Mouse (Mus musculus) Patski (cell line): Measurements from ENCODE around the gene H2afy. TPM values are rescaled to one million over a fixed set of nuclear protein-coding genes. Genes with fewer than 3 reads are reported as not detected.
A peak's percentile ranks its signal among the peaks of the same experiment; 100 is the strongest.

Experiments
- ATAC-seq: fragments of 100-300 bp; one replicate; pipeline ENCODE4 v1.8.0; 2021
- CTCF ChIA-PET: fragments of 350-600 bp; sonication (Branson Sonifier 250); formaldehyde crosslinking; loops from one replicate; lab custom pipeline; 2022; ENCODE audit warnings: inconsistent platforms; lab: Charles Lee
- POLR2A ChIA-PET: fragments of 350-600 bp; sonication (Branson Sonifier 250); formaldehyde crosslinking; loops from one replicate; lab custom pipeline; 2022; ENCODE audit warnings: antibody characterized with exemption, inconsistent platforms; lab: Charles Lee
- DNase-seq: peaks from one replicate; pipeline ENCODE4 v3.0.0-alpha.2; 2011; ENCODE audit warnings: low read depth, low spot score
- H3K27me3 ChIP-seq: fragments of 371-371 bp; one replicate; pipeline ENCODE4 v1.5.1; 2021
- CTCF ChIP-seq: fragments of 100-300 bp; IDR thresholded peaks from one replicate; pipeline ENCODE4 v1.5.1; 2021
- in situ Hi-C: fragments of 300-500 bp; cut with MboI; formaldehyde crosslinking; loops from 3 replicates; pipeline ENCODE4 v1.11.1; 2018; ENCODE audit warnings: low pct_unique_long_range_greater_than_20kb, mixed read lengths
- polyA plus RNA-seq: library from polyadenylated mRNA; unstranded; gene quantifications from one replicate; pipeline ENCODE4 v1.2.3, GENCODE M21; 2021

H2afy gene
- polyA plus RNA-seq, 1 experiment from 2014 or later, result 185 TPM

- in situ Hi-C loops, result no loop called here
- ChIA-PET CTCF (interaction anchor here (1.0 kb wide), 1 partner anchor 22 kb away, joined by 3 read pairs; no protein-coding TSS in a partner anchor), POLR2A (interaction anchor here (0.7 to 1.0 kb wide), 2 partner anchors 10 to 36 kb away, joined by 3 to 4 read pairs; partner anchors contain the start of gene H2afy)
- no peak for ATAC-seq
- peaks cover 13% of the 10 kb centered on the region for H3K27me3 ChIP-seq
- peak; percentile 54 for TF ChIP-seq CTCF
- DNase-seq, result no peak
These were observed 9.4 kb upstream of the H2afy start for GRCm38 (mm10) chr13:56145523-56145922.

DNA sequence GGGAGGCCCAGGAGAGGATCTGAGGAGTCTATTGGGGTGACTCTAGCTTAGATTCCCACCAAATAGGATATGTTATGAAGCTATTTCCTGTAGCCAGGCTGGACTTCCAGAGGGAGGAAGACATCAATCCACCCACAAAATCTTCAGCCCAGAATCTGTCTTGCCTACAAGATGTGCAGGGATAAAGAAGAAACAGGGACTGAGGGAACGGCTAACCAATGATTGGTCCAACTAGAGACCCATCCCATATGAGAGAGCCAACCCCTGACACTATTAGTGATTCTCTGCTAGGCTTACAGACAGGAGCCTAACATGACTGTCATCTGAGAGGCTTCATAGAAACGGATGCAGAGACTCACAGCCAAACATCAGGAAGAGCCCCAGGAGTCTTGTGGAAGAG, 7.9 kb upstream of the H2afy start:
- peaks cover 14% of the 10 kb centered on the region for H3K27me3 ChIP-seq
- CTCF ChIA-PET, result interaction anchor here (1.0 kb wide), 1 partner anchor 7 kb away, joined by 3 read pairs; no protein-coding TSS in a partner anchor
- POLR2A ChIA-PET, result no interaction called here
- ATAC-seq (no peak), DNase-seq (no peak)
- in situ Hi-C loops, result no loop called here
- TF ChIP-seq CTCF, result no peak

DNA sequence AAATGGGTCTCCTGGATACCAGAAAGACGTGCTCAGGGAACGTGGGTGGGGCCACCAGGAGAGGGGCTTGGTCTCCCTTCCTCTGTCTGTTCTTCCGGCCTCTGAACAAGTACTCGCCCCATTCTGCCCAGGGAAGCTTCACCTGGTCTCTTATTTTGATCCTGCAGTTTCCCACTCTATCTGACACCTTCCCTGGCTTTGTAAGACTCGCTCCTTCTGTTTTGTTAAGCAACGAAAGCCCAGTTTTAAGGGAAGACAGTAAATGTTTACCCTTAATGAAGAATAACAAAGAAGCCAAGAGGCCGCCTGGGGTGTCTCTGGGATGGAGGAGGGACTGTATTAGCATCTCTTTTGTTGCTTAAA, 7.0 kb upstream of the H2afy start:
- ChIA-PET POLR2A (no interaction called here), CTCF (interaction anchor here (1.0 kb wide), 1 partner anchor 8 kb away, joined by 3 read pairs; no protein-coding TSS in a partner anchor)
- DNase-seq (no peak), ATAC-seq (no peak)
- in situ Hi-C loops, result no loop called here
- peaks cover 6% of the 10 kb centered on the region for H3K27me3 ChIP-seq
- no peak for TF ChIP-seq CTCF

DNA sequence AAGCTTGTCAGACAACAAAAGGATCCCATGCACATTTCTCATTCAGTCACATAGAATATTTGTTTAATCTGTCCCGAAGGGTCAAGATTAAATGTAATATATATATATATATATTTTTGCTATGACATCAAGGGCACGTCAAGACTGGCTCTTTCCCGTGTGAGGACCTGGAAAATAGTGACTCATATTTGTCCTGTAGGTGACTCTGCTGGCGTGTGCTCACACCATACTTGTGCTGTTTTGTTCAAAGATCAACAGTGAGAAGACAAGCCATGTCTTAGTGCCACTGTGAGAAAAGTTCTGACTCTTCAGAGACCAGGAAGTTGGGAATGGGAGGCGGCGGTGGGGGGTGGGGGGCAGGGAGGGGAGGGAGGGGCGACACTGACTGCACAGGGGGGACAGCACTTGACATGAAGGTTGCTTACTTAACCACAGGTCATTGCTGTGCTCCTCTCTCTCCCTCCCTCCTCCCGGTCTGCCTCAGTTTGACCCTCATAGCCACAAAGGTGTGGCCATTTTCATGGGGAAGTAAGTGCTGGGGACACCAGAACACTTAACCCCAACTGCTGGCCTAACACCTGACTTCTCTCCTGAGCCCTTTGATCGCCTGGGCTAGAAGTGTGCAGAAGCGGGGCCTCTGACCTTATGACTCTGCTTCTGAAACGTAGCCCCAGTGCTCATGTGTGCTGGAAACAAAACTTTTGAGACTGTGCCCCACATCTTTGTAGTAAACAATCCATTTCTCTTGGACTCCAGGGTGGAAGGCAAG, 6.4 kb upstream of the H2afy start:
- no peak for TF ChIP-seq CTCF
- peaks cover 6% of the 10 kb centered on the region for H3K27me3 ChIP-seq
- ATAC-seq, result no peak
- no peak for DNase-seq
- in situ Hi-C loops, result no loop called here
- ChIA-PET POLR2A (no interaction called here), CTCF (no interaction called here)

DNA sequence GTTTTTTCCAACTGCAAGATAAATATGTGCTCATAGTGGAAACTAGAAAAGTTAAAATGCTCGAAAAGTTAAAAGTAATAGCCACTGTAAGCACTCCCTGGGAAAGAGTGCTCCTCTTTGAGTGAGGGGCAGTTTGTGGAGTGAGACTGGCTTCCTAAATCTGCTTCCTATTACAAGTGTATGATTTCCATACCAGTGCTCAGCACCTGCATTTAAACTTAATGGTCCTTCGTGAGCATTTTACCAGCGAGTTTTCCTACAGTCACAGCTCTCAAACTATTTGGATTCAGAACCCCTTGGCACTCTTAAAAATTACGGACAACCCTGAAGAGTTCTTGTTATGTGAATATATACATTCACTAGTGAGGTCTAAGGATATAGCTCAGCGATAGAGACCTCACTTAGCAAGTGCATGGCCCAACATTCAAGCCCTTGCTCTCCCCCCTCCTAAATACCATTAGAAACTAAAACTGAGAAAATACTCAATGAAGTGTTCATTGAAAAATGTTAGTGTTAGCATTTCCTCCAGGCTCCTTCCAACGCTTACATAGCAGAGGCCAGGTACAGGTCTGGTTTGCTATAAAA, 3.1 kb upstream of the H2afy start:
- no peak for TF ChIP-seq CTCF
- no peak for DNase-seq
- ATAC-seq, result no peak
- ChIA-PET POLR2A (no interaction called here), CTCF (interaction anchor here (1.1 kb wide), 1 partner anchor 12 kb away, joined by 3 read pairs; no protein-coding TSS in a partner anchor)
- peaks cover 6% of the 10 kb centered on the region for H3K27me3 ChIP-seq
- in situ Hi-C loops, result no loop called here

GRCm38 (mm10) chr13:56135231-56136052, 719 bp downstream of the H2afy start:
- in situ Hi-C loops, result no loop called here
- ChIA-PET CTCF (interaction anchor here (0.8 to 1.8 kb wide), 3 partner anchors 13 to 33 kb away, joined by 3 to 4 read pairs (median 3); no protein-coding TSS in a partner anchor), POLR2A (interaction anchor here (0.6 to 1.4 kb wide), 3 partner anchors 11 to 984 kb away, joined by 3 to 5 read pairs (median 4); no protein-coding TSS in a partner anchor)
- no peak for TF ChIP-seq CTCF
- DNase-seq (no peak), ATAC-seq (peak; percentile 86)
- peaks cover 5% of the 10 kb centered on the region for H3K27me3 ChIP-seq

DNA sequence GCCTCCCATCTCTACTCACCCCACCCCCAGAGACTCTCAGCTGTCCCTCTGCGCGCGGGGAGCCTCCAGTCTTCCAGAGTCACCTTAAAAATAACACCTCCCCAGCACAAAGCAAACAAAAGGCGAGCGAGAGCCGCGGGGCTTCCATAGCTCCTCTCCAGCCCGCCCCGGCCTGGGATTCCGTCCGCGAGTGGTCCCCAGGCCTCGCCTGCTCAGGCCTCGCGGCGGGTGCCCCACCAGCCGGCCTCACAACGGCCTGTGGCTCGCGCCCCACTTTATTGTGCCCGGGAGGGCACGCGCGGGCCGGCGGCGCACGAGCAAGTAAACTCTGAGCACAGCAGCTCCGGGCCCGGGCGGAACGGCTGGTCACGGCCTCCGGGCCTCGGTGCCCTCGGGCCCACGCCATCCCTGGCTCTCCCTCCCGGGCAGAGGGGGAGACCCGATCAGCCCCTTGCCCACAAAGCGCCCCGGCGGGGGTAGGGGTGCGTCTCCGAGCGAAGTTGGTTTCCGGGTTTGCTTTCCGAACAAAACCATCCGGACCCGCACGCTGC, 1.5 kb downstream of the H2afy start:
- no peak for TF ChIP-seq CTCF
- no peaks in the 10 kb centered on the region for H3K27me3 ChIP-seq
- POLR2A ChIA-PET, result no interaction called here
- ATAC-seq, result peak; percentile 57
- CTCF ChIA-PET, result interaction anchor here (1.5 to 2.0 kb wide), 3 partner anchors 10 to 17 kb away, joined by 3 to 6 read pairs (median 4); no protein-coding TSS in a partner anchor
- in situ Hi-C loops, result no loop called here
- no peak for DNase-seq

DNA sequence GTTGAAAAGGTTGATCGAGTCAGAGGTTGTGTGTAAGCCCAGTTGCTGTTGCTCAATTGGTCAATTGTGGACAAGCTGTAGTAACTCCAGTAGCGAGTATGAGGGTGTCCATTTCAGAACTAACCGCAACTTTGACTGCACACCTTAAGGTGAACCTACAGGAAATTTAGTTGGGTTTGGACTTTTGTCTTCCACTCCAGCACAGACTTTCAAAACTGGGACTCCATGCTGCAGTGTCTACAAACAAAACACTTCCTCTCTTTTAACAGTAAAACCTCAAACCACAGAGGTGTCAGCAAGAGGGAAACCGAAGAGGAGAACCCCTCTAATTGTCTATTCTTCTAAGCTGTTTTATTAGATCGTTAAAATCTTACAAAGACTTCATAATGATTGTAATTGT, 2.1 kb downstream of the H2afy start:
- ChIA-PET POLR2A (interaction anchor here (0.7 kb wide), 1 partner anchor 39 kb away, joined by 3 read pairs; no protein-coding TSS in a partner anchor), CTCF (interaction anchor here (1.2 to 2.0 kb wide), 3 partner anchors 9 to 15 kb away, joined by 3 to 6 read pairs (median 4); no protein-coding TSS in a partner anchor)
- in situ Hi-C loops, result no loop called here
- no peaks in the 10 kb centered on the region for H3K27me3 ChIP-seq
- TF ChIP-seq CTCF, result no peak
- no peak for DNase-seq
- no peak for ATAC-seq

DNA sequence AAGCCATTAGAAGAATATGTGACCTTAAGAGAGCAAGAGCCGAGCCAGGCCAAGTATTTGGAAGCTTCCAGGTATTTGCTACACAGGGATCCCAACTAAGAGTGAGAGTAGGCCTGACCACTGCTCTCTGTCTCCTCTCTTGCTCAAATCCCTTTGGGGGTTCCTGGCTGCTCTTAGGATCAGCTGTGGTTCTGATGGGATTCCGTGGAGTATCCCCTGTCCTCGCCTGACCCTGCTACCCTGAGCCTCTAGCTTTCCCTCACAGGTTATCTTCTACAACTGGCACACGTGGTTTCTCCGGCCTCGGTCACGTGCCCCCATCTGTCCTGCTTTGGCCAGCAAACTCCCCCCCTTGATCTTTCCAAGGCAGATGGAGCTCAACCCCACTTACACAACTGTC, 3.2 kb downstream of the H2afy start:
- in situ Hi-C loops, result no loop called here
- ChIA-PET CTCF (interaction anchor here (1.2 to 2.0 kb wide), 2 partner anchors 8 to 13 kb away, joined by 3 to 6 read pairs; no protein-coding TSS in a partner anchor), POLR2A (interaction anchor here (0.7 kb wide), 1 partner anchor 38 kb away, joined by 3 read pairs; no protein-coding TSS in a partner anchor)
- no peak for DNase-seq
- no peaks in the 10 kb centered on the region for H3K27me3 ChIP-seq
- no peak for TF ChIP-seq CTCF
- no peak for ATAC-seq
